Mouse (Mus musculus) intestine, embryonic 14.5 days (tissue): Measurements from ENCODE around the gene Kcnv2. TPM values are rescaled to one million over a fixed set of nuclear protein-coding genes. Genes with fewer than 3 reads are reported as not detected.

ENCODE experiments used
- ATAC-seq: fragments of 200-750 bp; cut with Nextera tagmentation; replicated peaks from 2 replicates; pipeline ENCODE4 v1.8.0; 2017; ENCODE audit warnings: low read depth, moderate number of reproducible peaks, moderate TSS enrichment, moderate library complexity; ENCODE audit not compliant: low FRiP score, low TSS enrichment
- DNase-seq: peaks from one replicate; pipeline ENCODE4 v3.0.0-alpha.2; 2018; ENCODE audit warnings: low spot score
- H3K27ac ChIP-seq: fragments of 300-500 bp; sonication (generic); 2 replicates; pipeline ENCODE4 v1.5.1; 2014; ENCODE audit warnings: low read depth, mild to moderate bottlenecking, control low read depth
- H3K27me3 ChIP-seq: fragments of 300-500 bp; sonication (generic); replicated peaks from 2 replicates; pipeline ENCODE4 v1.6.1; 2014; ENCODE audit warnings: low read length, control low read depth; ENCODE audit not compliant: control insufficient read depth, insufficient read depth
- H3K36me3 ChIP-seq: fragments of 300-500 bp; sonication (generic); 2 replicates; pipeline ENCODE4 v1.6.1; 2014; ENCODE audit warnings: low read length, control low read depth; ENCODE audit not compliant: control insufficient read depth, insufficient read depth
- H3K4me1 ChIP-seq: fragments of 300-500 bp; sonication (generic); replicated peaks from 2 replicates; pipeline ENCODE4 v1.6.1; 2014; ENCODE audit warnings: low read length, control low read depth, mixed read lengths; ENCODE audit not compliant: control insufficient read depth, insufficient read depth
- H3K4me2 ChIP-seq: fragments of 300-500 bp; sonication (generic); 2 replicates; pipeline ENCODE4 v1.6.1; 2014; ENCODE audit warnings: low read length
- H3K4me3 ChIP-seq: fragments of 300-500 bp; sonication (generic); 2 replicates; pipeline ENCODE4 v1.5.1; 2014; ENCODE audit warnings: low read depth, low read length, control low read depth, mixed read lengths
- H3K9ac ChIP-seq: fragments of 300-500 bp; sonication (generic); 2 replicates; pipeline ENCODE4 v1.6.1; 2014; ENCODE audit warnings: mild to moderate bottlenecking, low read length
- H3K9me3 ChIP-seq: fragments of 300-500 bp; sonication (generic); 2 replicates; pipeline ENCODE4 v1.6.1; 2016; ENCODE audit warnings: low read length, control low read depth; ENCODE audit not compliant: control insufficient read depth
- WGBS: fragments of 180-500 bp; shearing (Covaris S2); extraction: QIAGEN DNeasy Blood & Tissue Kit; methylation state at CpG from one replicate; pipeline ENCODE4 v1.1.7; 2014; 5-methylcytosine and 5-hydroxymethylcytosine counted together
- polyA plus RNA-seq: library from polyadenylated mRNA; unstranded; fragments of >200 nt; fragmentation: Nextera tagmentation; extraction: Ambion mirVana; gene quantifications from 2 replicates; pipeline ENCODE4 v1.2.1, GENCODE M21; 2014

Gene Kcnv2
- polyA plus RNA-seq, 1 experiment from 2014 or later, result 0.46 TPM

DNA sequence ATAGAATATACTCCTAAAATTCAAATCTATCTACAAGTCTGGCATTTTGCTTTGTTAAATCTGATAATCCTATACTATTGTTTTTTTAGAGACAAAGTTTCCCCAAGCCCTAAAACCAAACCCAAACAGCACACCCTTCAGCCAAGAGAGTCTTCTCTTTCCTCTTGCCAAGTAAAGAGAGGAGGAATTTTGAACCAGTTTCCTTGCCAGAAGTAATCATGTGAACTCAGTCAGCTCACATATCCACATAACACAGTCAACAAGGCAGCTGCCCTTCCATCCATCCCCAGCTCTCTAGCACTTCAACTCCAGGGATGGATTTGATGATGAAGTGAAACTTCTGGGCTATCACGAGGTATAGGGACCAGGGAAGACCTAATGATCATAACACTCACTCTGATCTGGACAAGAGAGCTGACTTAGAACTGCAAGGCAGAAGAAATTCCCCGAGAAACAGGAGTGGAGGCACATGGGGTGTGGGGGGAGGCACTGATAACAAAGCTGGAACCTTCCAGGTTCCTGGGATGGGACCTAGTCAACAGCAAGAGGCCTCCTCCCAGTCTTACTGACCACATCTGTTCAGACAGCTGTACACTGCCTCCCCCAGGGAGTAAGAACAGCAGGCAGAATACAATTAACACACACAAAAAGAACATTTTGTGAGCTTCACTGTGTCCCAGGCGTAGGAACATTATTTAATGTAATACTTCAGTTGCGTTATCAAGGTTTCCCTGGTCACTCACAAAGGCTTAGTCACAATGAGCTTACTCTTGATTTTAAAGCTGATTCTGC lies 13.9 kb downstream of the Kcnv2 start:
- Histone ChIP-seq H3K4me1 (no peaks in the 10 kb centered on the region), H3K4me2 (no peak overlapping the region), H3K27ac (no peak overlapping the region), H3K9me3 (no peaks in the 10 kb centered on the region), H3K9ac (no peak overlapping the region), H3K36me3 (no peaks in the 10 kb centered on the region), H3K4me3 (no peak overlapping the region), H3K27me3 (no peaks in the 10 kb centered on the region)
- WGBS, result 87% methylated on average over 4 of the region's 4 CpGs
- ATAC-seq (no peak), DNase-seq (peak; percentile 45)

DNA sequence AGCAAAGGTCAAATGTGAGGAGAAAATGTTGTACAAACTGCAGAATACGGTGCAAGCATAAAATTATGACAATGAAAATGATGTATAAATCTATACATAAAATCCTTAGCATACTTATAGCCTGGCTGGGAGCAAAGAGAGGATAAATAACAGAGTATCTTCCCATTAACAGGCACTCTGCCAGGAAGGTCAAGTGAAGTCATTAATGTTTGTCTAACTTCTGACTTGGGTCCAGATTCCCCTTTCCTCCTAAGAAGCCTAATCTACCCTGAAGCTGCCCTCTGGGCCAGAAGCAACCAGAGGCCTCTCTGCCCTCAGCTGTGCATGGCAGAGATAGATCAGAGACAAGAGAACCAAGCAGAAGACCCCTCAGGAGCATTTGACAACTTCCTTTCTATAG lies 24.1 kb downstream of the Kcnv2 start:
- 51% methylated on average over 1 of the region's 1 CpGs for WGBS

DNA sequence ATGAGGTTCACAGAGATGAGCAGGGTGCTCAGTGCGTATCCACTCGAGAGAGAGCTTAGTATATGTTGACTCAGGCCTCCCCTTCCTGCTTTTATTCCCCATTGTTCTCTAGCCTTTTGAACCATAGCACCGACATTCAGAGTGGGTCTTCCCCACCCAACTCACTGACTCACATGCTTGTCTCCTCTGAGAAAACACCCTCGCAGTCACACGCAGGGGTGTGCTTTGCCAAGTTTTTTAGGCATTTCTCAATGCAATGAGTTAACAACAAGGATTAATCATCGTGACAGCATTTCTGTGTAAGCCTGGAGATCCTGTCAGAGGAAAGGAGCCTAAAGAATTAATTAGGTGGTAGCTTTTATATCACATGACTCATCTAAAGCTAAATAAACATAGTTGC lies 29.3 kb downstream of the Kcnv2 start:
- Histone ChIP-seq H3K9me3 (no peaks in the 10 kb centered on the region), H3K9ac (no peak overlapping the region), H3K36me3 (no peaks in the 10 kb centered on the region), H3K4me3 (no peak overlapping the region), H3K27me3 (no peaks in the 10 kb centered on the region), H3K4me2 (no peak overlapping the region), H3K4me1 (no peaks in the 10 kb centered on the region), H3K27ac (no peak overlapping the region)
- WGBS, result 62% methylated on average over 6 of the region's 6 CpGs
- DNase-seq, result no peak
- ATAC-seq, result no peak

More for the DNA sequence above, 24.1 kb downstream of the Kcnv2 start:
- H3K36me3 ChIP-seq, result no peaks in the 10 kb centered on the region
- ATAC-seq, result no peak
- H3K9me3 ChIP-seq, result no peaks in the 10 kb centered on the region
- no peak overlapping the region for H3K27ac ChIP-seq
- no peaks in the 10 kb centered on the region for H3K27me3 ChIP-seq
- no peak overlapping the region for H3K9ac ChIP-seq
- no peak overlapping the region for H3K4me3 ChIP-seq
- no peak for DNase-seq
- H3K4me1 ChIP-seq, result no peaks in the 10 kb centered on the region
- no peak overlapping the region for H3K4me2 ChIP-seq

DNA sequence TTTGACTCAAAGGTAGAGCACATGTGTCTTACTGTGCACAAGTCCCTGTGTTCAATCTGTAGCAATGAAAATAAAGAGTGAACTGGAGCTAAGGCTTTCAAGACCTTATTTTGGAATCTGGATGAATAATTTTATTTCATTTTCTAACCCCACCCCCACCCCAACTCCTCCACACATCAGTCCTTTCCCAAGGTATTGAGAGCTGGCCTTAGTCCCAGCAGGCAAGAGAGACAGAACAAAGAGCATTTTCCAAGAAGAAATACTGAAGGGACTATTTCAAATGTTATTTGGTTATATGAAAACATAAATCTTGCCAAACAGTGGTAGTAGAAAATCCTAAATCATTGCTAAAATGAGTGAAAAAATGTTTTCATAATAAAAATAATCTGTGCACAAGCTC lies 38.0 kb downstream of the Kcnv2 start:
- no peaks in the 10 kb centered on the region for H3K9me3 ChIP-seq
- ATAC-seq, result no peak
- peaks cover 5% of the 10 kb centered on the region for H3K4me1 ChIP-seq
- H3K9ac ChIP-seq, result no peak overlapping the region
- no peak for DNase-seq
- H3K27me3 ChIP-seq, result no peaks in the 10 kb centered on the region
- H3K4me3 ChIP-seq, result no peak overlapping the region
- no peak overlapping the region for H3K27ac ChIP-seq
- H3K36me3 ChIP-seq, result no peaks in the 10 kb centered on the region
- no peak overlapping the region for H3K4me2 ChIP-seq

DNA sequence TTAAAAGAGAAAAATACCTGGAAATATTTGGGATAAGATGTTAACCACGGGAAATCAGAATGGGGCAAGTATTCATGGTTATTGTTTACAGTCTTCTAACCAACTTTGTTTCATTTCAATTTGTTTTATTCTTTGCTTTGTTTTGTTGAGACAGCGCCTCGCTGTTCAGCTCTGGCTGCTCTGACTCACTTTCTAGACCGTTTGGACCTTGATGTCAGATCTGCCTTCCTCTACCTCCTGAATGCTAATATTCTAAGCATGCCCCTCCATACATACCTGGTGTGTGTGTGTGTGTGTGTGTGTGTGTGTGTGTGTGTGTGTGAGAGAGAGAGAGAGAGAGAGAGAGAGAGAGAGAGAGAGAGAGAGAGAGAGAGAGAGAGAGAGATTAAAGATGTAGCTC lies 41.5 kb downstream of the Kcnv2 start:
- ATAC-seq, result no peak
- H3K27ac ChIP-seq, result no peak overlapping the region
- WGBS, result 38% methylated on average over 4 of the region's 4 CpGs
- H3K27me3 ChIP-seq, result no peaks in the 10 kb centered on the region
- peak overlapping the region; percentile 46 for H3K4me2 ChIP-seq
- no peak for DNase-seq
- no peak overlapping the region for H3K9ac ChIP-seq
- H3K4me1 ChIP-seq, result peaks cover 5% of the 10 kb centered on the region
- H3K9me3 ChIP-seq, result no peaks in the 10 kb centered on the region
- no peak overlapping the region for H3K4me3 ChIP-seq
- H3K36me3 ChIP-seq, result no peaks in the 10 kb centered on the region

DNA sequence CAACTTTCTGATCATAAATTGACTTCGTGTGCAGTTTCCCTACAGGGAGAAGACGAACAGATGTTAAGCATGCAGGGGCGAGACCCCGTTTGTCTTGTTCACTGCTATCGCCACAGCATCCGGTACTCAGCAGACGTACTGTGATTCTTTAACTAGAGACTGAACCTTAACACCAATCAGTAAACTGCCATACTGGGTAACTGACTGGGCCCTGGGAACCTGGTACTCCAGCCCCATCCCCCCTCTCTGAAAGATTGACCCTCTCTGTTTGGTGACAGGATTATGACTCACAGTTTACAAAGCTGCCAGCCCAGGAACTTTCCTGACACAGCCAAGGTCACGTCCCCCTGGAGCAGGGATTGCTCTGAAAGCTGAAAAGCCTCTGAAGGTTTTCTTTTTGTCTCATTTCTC lies 42.1 kb downstream of the Kcnv2 start:
- Histone ChIP-seq H3K9ac (no peak overlapping the region), H3K36me3 (no peaks in the 10 kb centered on the region), H3K4me3 (peak overlapping the region; percentile 21; the same call in 1 of the 2 replicates), H3K27ac (no peak overlapping the region), H3K4me1 (peaks cover 5% of the 10 kb centered on the region), H3K9me3 (no peaks in the 10 kb centered on the region), H3K4me2 (peak overlapping the region; percentile 46), H3K27me3 (no peaks in the 10 kb centered on the region)
- 2% methylated on average over 8 of the region's 8 CpGs for WGBS
- DNase-seq (peak; percentile 74), ATAC-seq (peak; percentile 80; the same call in 1 of the 2 replicates)

DNA sequence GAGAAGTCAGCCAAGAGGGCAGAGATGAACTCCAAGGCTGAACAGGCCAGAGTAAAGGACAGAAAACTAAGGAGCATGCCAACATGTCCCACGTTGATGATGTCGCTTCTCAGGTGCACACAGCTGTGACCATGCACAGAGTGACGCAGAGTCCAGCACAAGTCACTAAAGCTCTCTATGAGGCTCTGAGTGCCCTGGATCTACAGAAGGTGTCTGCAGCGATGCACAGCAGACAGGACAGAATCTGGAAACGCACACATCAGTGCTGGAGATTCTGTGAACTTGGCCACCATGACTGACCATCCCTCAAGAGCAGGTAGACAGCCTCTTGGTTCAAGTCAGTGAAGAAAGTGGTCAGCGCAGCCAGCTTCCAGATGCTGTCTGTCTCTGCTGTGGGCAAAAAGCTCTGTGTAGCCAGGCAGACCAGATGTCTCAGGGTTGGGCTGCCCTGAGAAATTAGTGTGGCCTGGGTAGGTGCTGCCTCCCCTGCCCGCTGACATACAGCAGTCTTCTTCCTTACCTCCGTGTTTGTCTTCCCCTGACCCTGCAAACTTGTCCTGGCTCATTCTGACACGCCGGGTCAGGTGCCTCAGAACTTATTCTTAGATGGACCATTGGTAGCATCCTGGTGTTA lies 43.8 kb downstream of the Kcnv2 start:
- H3K27me3 ChIP-seq, result no peaks in the 10 kb centered on the region
- peaks cover 5% of the 10 kb centered on the region for H3K4me1 ChIP-seq
- no peak overlapping the region for H3K4me2 ChIP-seq
- H3K36me3 ChIP-seq, result no peaks in the 10 kb centered on the region
- WGBS, result 62% methylated on average over 10 of the region's 10 CpGs
- H3K9me3 ChIP-seq, result no peaks in the 10 kb centered on the region
- H3K4me3 ChIP-seq, result no peak overlapping the region
- ATAC-seq (no peak), DNase-seq (no peak)
- H3K27ac ChIP-seq, result no peak overlapping the region
- no peak overlapping the region for H3K9ac ChIP-seq

DNA sequence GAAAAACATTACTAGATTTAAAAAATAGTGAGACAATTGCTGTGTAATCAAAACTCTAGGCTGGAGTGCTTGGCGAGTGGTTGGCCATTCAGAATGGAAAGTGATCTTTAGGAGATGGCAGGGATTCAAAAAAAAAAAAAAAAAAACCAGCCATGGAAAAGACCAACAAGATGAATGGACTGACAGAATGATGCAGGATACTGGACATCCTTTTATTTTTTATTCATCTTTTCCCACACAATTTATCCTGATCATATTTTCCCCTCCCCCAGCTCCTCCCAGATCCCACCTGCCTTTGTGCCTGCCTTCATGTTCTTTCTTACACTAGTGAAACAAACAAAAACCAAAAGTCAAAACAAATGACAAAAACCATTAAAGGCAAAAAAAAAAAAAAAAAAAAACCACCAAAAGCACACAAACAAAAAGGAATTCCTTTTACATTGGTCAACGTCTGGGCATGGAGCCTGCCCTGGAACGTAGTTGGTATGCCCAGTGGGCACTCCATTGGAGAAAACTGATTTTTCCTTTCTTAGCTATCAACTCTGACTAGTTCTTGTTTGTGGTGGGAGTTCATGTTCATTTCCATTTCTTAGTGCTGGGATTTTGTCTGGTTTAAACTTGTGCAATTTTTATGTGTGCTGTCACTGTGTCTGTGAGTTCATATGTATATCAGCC lies 47.2 kb downstream of the Kcnv2 start:
- no peak for ATAC-seq
- no peak for DNase-seq

More for the DNA sequence above, 47.2 kb downstream of the Kcnv2 start:
- Histone ChIP-seq H3K36me3 (no peaks in the 10 kb centered on the region), H3K9me3 (no peaks in the 10 kb centered on the region), H3K4me1 (peaks cover 2% of the 10 kb centered on the region), H3K4me2 (no peak overlapping the region), H3K4me3 (no peak overlapping the region), H3K9ac (no peak overlapping the region), H3K27ac (no peak overlapping the region), H3K27me3 (no peaks in the 10 kb centered on the region)
- WGBS, result 83% methylated on average over 3 of the region's 3 CpGs
